Mouse (Mus musculus) cerebellum, postnatal 36 days (tissue): ENCODE data around the gene Pdcd6ip.
A peak's percentile ranks its signal among the peaks of the same experiment; 100 is the strongest.
"Not testable (repeated sequence)": the region's sequence is repeated elsewhere in the genome, so short reads cannot be mapped to it uniquely, and the experiment has no call there.

ENCODE experiments used
- DNase-seq, 2 experiments: peaks; one replicate each; pipeline ENCODE4 v3.0.0; 2021 to 2022; ENCODE audit warnings: mixed read lengths in 2 of 2

The Pdcd6ip gene

DNA sequence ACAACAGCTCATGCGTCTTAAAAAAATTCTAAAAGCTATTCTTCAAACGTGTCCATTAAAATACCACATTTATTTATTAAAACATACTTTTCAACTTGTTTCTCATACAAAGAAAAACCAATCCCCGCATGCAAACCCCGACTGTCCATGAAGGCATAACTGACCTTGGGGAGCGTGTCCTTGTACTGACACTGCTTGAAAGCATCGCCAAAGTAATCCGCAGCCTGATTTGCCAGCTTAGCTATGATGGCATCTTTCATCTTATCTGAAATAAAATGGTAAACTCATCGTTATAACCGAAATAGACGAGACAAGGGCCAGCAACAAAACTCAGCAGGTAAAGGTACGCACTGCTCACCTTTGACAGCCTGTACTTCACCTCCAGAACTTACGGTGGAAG, 20.6 kb downstream of the Pdcd6ip start:
- DNase-seq, result no peak

DNA sequence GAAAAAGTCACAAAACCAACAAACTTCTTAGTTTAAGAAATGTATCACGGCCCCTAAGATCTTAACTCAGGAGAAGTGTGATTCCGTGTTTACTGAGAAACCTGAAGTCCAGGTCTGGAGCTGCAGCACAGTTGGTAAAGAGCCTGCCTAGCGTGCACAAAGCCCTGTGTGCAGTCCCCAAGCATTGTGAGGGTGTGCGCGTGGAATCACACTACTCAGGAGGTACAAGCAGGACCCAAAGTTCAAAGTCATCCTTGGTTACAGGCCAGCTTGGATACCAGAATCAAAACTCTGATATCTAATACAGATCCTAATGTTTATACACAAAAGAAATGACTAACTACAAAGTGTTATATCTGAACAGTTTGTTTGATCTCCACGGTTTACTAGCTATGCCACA, 34.3 kb downstream of the Pdcd6ip start:
- DNase-seq, result no peak

DNA sequence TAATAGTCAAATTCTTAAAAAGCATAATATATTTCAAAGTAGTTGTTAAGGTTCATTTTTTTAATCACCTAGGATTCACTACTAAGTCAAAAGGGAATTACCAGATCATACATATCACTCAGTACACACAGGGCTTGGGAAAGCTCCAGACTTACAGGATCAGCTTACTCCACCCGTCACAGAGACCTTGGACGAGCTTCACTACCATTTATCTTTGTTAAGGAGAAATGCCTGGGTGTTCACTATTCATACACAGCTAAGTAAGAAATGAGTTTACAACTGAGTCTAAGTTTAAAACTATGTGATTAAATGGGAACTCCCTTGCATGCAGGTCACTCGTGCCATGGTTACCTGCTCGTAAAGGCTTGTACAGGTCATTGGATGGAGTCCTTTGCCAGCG, 35.7 kb downstream of the Pdcd6ip start:
- no peak for DNase-seq

DNA sequence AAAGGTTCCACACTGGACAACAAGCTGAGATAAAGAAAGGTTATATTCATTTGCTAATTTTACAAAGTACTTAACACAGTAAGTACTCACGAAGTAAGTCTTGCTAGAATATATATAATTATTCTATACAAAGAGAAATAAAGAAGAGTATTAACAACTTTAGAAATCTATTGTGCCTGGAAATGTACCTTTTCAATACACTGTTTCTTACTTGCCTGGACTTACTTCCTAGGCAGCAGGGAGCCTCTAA, 37.3 kb downstream of the Pdcd6ip start:
- DNase-seq, result no peak

DNA sequence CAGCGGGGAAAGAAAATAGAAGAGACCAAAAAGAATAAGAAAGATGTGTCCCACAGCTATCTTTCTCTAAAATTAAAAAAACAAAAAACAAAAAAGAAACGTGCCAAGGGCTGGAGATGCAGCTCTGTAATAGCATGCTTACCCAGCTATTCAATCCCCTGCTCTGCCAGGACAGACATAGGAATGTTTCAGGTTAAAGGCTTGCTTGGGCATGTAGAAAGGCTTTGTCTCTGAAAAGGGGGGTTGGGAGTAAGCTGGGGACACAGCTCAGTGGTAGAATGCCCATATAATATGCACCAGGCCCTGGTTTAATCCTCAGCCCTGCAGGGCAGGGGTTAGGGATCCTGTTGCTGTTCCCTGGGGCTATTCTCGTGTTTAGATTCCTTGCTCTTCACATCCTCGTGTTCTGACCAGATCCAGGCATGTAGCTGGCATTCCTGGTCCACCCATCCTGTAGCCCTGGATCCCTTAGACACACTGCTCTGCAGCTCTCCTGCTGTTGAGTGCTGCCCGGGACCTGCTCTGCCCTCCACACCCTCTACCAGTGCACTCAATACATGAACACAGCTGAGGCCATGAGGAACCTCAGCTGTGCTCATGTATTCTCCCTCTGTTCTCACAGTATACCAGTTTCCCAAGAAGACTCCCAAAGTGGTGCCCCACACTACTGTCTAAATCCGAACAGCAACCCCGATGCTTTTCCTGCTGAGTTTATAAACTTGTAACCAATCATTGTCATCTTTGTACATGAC, 37.8 kb downstream of the Pdcd6ip start:
- no peak for DNase-seq

DNA sequence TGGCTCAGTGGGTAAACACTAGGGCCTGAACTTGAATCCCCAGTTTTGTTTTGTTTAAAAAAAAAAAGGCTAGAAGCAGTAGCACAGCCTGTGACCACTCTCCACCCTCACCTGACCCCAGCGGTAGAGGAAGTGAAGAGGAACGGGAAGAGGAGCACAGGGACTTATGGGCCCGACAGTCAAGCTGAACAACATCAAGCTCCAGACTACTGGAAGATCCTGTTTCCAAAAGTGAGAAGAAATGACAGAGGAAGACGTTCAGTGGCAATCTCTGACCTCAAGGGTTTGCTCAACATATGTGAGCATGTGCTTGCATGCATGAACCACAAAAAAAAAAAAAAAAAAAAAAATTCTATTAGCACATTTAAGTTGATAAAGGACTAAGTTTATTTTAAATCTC, 44.6 kb downstream of the Pdcd6ip start:
- no peak for DNase-seq

DNA sequence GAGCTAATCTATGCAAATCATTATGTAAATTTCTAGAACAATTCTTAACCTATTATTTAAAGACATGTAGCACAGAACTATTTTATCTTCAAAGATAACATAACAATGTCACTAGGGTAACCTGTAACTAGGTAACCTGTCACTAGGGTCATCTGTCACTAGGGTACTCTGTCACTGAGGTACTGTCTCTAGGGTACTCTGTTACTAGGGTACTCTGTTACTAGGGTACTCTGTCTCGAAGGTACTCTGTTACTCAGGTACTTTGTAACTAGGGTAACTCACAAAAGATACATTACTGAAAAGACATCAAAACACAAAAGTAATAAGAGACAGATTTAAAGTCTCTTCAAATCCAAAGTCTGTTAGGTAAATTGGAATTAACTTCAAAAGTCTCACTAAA, 50.2 kb downstream of the Pdcd6ip start:
- DNase-seq, result no peak

DNA sequence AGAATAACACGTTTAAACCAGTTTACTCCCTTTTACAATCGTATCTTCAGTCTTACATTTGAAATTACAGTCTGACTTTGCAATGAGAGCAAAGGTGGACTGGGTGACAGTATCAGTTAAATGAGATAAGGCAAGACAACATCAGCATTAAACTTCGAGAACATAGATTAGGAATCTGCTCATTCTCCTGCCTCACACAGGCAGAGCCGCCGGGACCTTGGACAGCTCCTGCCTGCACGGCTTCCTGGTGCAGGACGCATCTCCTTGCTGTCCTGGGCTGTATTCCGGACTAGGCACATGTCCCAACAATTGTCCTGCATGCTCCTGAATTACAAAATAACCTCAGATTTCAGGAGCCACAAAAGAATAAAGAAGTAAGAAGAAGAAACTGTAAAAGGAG, 54.5 kb downstream of the Pdcd6ip start:
- no peak for DNase-seq

DNA sequence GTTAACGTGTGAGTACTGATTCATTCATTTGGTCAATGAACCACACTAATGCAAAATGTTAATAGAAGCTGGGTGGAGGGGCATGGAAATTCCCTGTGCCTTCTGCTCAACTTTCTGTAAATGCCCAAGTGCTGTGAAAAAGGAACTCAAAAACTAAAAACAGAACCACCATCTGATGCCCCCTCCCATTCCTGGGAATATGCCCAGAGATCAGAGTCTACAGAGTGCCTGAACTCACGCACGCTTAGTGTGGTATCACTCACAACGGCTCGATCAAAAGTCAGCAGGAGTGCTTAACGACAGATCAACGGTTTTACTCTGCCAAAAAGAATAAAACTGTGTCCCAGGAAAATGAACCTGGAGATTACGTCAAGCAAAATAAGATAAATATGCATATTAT, 57.3 kb downstream of the Pdcd6ip start:
- DNase-seq, result no peak

DNA sequence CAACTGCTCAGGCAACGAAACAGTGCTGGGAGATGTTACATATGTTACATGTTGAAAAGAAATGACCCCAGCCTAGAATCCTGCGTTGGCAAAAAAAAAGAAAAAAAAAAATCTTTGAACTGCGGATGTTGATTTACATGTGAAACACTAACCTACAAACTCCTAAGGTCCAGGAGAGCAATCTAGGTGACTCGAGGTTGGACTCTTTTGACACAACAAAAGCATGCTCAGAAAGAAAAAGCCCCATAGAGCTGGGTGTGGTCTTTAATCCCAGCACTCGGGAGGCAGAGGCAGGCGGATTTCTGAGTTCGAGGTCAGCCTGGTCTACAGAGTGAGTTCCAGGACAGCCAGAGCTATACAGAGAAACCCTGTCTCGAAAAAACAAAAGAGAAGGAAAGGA, 58.8 kb downstream of the Pdcd6ip start:
- DNase-seq, result not testable (repeated sequence)

DNA sequence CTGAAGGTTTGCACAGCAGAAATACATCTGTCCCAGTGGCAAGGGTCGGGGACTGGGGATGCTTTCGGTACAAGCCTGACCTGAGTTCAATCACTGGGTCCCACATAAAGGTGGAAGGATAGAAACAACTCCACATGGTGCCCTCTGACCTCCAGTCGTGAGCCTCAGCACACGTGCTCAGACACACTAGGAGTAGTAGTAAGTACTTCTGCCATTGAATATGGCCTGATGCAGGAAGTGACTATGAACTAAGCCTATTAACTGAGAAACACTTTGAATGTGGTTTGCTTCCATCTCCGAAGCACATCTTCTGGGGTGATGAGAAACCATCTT, 62.3 kb downstream of the Pdcd6ip start:
- DNase-seq, result no peak

DNA sequence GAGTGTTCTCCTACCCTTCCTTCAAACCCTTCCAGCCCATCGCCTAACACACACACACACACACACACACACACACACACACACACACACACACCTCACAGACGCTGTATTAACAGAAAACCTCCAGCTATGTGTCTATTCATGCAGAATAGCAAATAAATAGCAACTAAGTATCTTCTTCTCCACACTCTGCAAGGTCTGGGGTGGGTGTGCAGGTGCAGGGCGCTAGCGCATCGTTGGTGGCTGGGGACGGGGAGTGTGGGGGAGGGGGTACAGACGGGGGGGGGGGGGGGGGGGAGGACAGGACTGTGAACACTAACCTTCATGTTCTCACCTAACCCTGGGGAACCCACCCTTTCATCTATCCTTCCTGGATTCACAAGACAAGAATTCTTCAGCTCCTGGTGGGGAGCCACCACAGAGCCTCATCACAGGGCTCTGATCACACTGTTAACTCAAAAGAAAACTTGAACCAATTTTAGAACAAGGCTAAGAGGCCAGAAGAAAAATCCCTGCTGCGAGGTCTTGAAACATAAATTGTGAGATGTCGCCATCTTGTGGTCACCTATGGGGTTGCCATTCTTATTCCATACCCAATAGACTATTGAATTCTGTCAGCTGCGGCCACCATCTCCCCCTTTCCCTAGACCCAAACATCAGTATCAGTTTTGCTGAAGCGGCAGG, 62.8 kb downstream of the Pdcd6ip start:
- peak; percentile 66 to 86 for DNase-seq

DNA sequence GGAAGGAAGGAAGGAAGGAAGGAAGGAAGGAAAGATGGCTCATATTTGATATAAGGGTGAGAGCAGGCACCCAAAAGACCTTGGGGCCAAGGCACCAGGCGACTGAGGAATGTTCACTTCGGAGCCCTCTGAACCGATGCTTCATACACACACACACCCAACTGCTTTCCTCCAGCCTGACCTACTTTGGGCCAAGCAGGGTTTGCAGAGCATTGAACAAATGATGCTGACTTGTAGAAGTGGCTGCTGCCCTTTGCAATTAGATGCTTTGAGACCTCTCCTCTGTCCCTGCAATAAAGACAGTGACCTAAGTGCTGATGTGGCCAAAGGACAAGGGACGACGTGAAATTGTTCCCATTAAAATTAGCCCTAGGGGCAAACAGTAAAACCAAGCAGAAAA, 63.4 kb downstream of the Pdcd6ip start:
- peak in 1 of 2 experiments; percentile 26 for DNase-seq

DNA sequence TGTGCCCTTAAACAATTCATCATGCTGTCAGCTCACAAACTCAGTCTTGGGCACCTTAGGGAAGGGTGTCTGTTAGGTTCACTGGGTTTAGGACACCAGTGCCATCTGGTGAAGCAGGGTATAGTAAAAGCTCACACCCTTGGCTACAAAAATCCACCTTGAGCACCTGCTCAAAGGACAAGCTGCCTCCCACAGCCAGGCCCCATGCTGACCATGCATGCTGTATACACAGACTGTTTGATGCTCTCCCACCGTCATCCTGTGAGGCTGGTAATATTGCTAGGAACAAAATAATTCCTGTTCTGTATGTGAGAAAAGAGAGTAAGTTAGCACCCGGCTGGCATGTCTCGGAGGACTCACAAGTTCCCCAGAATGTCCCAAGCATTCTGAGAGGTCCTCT, 64.0 kb downstream of the Pdcd6ip start:
- DNase-seq, result peak; percentile 63 to 65

DNA sequence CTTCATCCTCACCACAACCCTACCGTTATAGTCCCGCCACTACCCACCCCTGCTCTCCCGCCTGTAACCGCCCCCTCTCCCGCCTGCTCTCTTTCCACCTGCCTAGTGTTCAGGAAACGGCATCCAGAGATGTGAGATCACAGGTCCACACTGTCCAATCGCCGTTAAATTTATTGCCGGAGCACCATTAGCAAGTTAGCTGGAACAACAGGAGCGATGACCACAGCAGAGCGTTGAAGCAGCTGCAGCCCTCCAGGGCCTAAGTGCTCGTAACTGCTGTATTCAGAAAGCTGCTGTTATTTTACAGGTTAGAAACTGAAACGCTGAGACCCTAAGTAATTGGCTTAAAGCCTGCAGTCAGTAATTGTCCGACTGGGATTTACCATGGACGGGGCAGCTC, 64.4 kb downstream of the Pdcd6ip start:
- no peak for DNase-seq

DNA sequence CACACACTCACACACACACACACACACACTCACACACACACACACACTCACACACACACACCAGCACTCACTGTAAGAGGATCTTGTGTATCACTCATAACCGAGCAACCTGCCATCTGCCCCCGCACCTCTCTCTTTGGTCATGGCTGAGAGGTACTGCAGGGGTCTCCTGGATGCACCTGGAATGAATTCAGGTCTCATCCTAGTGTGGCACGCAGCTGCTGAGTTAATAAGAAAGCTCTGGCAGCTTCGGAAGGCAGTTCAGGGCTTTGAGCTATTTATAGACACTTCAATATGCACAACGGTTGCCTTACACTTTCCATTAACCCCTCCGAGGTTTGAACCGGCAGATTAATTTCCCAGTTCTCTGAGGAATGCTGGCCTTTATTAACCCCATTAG, 73.1 kb downstream of the Pdcd6ip start:
- DNase-seq, result no peak

DNA sequence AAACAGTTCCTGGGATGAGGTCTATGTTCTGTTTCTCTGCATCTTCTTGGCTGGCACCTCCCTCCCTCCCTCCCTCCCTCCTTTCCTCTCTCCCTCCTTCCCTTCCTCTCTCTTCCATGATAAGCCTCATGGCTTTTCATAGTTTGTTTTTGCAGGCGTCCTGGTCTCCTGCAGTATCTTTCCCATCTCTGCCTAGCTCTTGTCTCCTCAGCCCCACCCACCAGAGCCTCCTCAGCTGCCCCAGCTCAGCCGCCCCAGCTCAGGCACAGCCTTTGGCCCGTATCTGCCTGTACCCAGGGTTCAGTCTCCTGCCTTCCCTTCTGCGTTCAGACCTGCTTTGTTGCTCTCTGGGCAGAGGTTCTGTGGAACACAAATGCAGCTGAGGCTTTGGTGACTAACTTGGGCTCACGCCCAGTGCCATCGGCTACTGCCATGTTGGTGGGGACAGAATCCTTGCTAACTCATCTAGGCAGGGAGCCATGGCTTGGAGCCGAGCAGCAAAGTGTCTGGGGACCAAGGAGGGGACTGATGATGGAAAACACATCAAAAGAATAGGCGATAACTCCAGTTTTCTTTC, 74.8 kb downstream of the Pdcd6ip start:
- no peak for DNase-seq

DNA sequence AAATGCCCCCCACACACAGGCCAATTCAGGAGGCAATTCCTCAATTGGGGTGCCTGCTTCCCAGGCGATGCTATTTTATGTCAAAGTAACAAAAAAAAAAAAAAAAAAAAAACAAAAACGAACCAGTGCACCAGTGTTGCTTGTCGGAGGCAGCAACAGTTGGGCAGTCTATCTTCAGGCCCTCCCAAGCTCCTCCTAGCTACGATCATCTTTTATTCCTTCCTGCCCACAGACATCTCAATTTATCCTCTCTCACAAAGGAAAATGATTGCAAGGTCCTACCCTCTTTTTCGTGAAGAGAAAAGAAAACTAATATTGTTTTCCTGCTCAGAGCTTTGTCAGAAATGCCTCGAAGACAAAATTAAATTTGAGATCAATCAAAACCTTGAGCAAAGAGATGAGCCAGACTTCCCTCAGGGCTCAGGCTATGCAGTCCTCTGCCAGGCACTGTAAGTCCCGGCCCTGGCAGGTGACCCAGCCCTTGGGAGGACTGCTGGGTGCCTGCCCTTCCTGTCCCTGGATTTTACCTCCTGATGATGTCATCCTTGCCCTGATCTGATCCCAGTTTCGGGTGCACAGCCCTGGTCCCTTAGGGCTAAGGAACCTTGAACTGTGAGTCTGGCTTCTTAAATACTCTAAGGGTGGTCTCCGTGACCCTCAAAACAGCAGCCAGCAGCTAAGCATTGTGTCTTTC, 75.6 kb downstream of the Pdcd6ip start:
- DNase-seq, result no peak

DNA sequence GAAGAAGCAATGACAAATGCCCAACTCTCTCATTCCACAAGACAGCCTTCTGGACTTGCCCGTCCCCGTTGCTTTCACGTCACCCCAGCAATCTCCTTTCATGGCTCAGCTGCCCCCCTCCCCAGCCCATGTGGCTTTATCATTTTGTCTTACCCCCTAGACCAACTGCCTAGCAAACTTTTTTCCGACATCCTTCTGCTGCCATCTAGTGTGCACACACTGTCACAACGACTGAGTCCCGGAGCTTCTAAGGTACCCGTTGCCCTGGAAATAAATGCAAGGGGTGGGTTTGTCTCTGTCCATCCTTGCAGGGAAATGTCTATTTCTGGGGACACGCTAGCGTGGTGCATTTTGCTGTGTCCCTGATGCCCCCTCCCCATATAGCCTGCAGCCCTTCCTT, 78.4 kb downstream of the Pdcd6ip start:
- DNase-seq, result peak; percentile 62 to 76

DNA sequence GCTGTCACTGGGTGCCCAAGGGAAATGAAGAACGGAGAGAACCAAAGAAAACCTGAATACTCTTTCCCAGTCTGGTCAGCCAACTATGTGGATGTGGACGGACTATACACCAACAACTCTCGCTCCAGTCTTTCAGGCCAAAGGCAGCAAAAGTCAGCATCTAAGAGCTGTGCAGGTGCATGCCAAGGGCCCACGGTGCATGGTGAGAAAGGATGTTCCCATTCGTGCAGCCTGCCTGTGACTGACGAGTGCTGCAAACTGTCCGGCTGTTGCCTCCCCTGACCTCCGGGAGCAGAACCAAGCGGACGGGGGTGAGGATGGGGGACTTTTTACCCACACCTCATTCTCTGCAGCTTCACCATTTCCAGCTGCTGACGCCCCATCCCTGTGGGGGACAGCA, 78.9 kb downstream of the Pdcd6ip start:
- DNase-seq, result no peak

DNA sequence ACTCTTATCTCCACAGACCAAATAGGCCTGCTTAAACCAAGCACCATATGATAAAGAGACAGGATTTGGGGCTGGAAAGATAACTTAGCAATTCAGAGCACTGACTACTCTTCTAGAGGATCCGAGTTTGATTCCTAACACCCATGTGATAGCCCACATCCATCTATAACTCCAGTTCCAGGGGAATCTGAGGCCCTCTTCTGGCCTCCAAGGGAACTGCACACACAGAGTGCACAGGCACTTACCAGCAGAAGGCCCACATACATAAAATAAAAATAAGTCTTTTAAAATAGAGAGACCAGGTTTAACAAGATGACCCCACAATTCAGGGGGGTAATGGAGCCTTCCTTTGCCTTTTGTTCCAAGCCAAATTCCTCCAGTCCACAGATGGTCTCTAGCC, 79.3 kb downstream of the Pdcd6ip start:
- DNase-seq, result no peak

DNA sequence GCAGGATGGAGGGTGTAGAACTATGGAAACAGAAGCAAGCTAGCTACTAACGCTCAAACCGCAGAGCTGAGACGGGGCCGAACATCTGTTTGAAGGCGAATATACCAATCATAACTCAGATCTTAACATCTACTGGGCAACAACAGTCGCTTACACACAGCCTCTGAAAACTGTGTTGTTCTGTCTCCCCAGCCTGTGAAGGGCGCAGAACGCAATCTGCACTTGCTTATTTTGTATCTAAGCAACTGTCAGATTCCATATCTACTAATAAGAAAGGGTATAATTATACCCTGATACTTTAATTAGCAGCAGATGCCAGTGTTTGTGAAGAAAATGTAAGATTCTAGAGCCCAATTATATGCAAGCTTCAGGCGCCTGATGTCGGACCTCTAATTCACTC, 81.3 kb downstream of the Pdcd6ip start:
- no peak for DNase-seq

DNA sequence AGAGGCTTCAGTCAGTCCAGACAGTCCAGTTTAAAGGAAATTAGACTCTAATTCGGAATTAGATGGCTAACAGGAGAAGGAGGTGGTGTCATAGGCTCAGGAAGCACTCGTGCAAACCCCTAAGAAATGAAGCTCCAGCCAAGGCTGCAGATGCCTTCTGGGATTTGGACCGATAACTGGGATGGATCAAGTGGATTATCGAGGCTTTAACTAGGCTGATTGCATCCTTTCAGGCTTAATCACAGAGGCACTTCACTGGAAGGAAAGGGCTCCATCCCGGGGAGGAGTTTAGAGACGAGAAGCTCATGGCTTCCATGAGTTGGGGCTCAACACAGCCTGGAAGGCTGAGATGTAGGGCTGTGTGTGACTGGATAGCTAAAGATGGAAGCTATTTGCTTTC, 84.0 kb downstream of the Pdcd6ip start:
- no peak for DNase-seq

DNA sequence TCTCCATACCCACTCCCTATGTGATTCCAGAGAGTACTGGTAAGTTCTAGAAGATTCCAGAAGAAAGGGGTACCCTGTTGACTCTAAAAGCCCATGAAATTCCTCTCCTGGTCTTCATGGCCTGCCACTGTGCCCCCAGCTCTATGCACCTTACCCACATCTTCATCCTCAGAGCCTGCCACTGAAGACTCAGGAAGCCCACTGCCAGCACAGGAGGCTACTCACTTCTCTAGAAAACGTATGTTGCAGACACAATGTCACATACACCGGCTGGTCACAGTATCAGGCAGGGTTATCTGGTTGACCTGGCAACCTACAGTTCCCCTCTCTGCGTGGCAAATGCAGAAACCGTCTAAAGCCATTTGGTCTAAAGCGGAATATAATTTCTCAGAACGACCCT, 91.0 kb downstream of the Pdcd6ip start:
- DNase-seq, result no peak
